In the genomic region with DNA sequence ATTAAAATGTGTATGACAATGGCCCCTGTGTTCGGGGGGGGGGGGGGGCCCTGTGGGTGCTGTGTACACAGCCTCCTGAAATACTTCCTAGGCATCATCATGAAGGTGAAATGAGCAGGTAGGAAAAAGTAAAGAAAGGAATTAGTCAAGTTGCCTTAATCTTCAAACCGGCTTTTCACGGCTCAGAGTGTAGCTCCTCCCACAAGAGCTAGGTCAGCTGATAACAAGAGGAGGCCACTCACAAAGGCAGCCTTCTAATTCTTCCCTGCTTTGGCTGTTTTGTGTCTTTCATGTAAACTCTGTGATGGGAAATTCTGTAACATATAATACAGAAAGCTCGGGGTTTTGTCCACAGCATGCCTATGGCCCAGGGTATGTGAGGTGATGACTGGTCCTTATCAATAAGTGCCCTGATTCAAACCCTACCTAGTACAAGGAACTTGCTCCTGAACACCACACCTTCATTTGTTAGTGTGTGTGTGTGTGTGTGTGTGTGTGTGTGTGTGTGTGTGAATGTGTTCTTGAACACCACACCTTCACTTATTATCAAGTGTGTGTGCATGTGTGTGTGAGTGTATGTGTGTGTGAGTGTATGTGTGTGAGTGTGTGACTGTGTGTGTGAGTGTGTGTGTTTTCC, we compare ENCODE assay signal across 17 mouse cellular contexts. TPM values are rescaled to one million over a fixed set of nuclear protein-coding genes. Genes with fewer than 3 reads are reported as not detected.
A peak's percentile ranks its signal among the peaks of the same experiment; 100 is the strongest.
DNase-seq lines count a peak whose midpoint lies in the region; ATAC-seq and TF ChIP-seq lines count a peak whose summit lies in the region.
"Had no signal": no experiment of that assay in that cellular context is flagged by ENCODE, and none has a peak within 500 bp of the region (broad histone marks: within the 10 kb centered on the region; RNA-seq: fewer than 3 reads in every experiment).

No protein-coding gene starts in this region.

- H3K27me3 ChIP-seq in kidney, embryonic 16.5 days (ENCODE audit: insufficient read depth, low read length), result no peaks in the 10 kb centered on the region
- no peaks in the 10 kb centered on the region for H3K27me3 ChIP-seq in splenic B cell, adult 2 months (ENCODE audit: control insufficient read depth, insufficient read depth, low read length, poor library complexity, severe bottlenecking)

- no peak overlapping the region for H3K4me2 ChIP-seq in kidney, embryonic 16.5 days (replicated peaks; ENCODE audit: low read depth, low read length)
- H3K4me2 ChIP-seq: hindbrain, embryonic 12.5 days; liver, embryonic 11.5 days had no signal

- 44% methylated on average over 4 of the region's 4 CpGs for WGBS in kidney, embryonic 16.5 days
- 62% methylated on average over 4 of the region's 4 CpGs for WGBS in bone marrow, adult 2 months

- no peak for DNase-seq in kidney, postnatal 4 days
- peak; percentile 71 for DNase-seq in A20 (ENCODE audit: low read depth, low spot score)
- DNase-seq in splenic B cell, adult 2 months (ENCODE audit: low read depth, low spot score), result peak; percentile 48
- no peak for DNase-seq in left cerebral cortex, adult 2 months (ENCODE audit: extremely low spot score in 1 of 2, low spot score in 2 of 2)
- DNase-seq in cerebellum, postnatal 14 days, result no peak
- DNase-seq: cerebellum, adult 9-10 months; gastrocnemius, postnatal 10 days; kidney, adult 2 months; kidney, postnatal 36 days; layer of hippocampus, postnatal 36 days; left cerebral cortex, postnatal 4 days; right cerebral cortex, postnatal 25 days; thymus, postnatal 14 days had no signal

- no peaks in the 10 kb centered on the region for H3K9me3 ChIP-seq in kidney, embryonic 16.5 days (ENCODE audit: low read length)
- H3K9me3 ChIP-seq: hindbrain, embryonic 12.5 days had no signal

- H3K27ac ChIP-seq in kidney, embryonic 16.5 days (ENCODE audit: low read length), result no peak overlapping the region
- H3K27ac ChIP-seq in bone marrow, adult 2 months (ENCODE audit: control insufficient read depth, insufficient read depth, low read depth, low read length, poor library complexity), result peak overlapping the region; percentile 27; the same call in 1 of the 2 replicates
- no peak overlapping the region for H3K27ac ChIP-seq in left cerebral cortex, adult 2 months
- H3K27ac ChIP-seq: hindbrain, embryonic 12.5 days had no signal

- TF ChIP-seq CTCF in bone marrow, adult 2 months (IDR thresholded peaks at IDR 0.05; ENCODE audit: control insufficient read depth, insufficient read depth, low read length), result no peak
- no peak for TF ChIP-seq CTCF in left cerebral cortex, adult 2 months (IDR thresholded peaks at IDR 0.05)

- intact Hi-C loops in left cerebral cortex, adult 2 months (cut with DNase I), result loop anchor here (5.0 kb wide), 1 partner anchor 68 kb away; no protein-coding TSS in a partner anchor

- H3K4me3 ChIP-seq in kidney, embryonic 16.5 days (ENCODE audit: low read length), result no peak overlapping the region
- H3K4me3 ChIP-seq in bone marrow, adult 2 months (replicated peaks; ENCODE audit: control insufficient read depth, low read depth, low read length), result no peak overlapping the region
- H3K4me3 ChIP-seq in left cerebral cortex, adult 2 months, result no peak overlapping the region
- H3K4me3 ChIP-seq: hindbrain, embryonic 12.5 days had no signal

- TF ChIP-seq POLR2A in bone marrow, adult 2 months (IDR thresholded peaks at IDR 0.05; ENCODE audit: borderline replicate concordance, control insufficient read depth, low read depth, low read length), result no peak

- no peaks in the 10 kb centered on the region for H3K36me3 ChIP-seq in kidney, embryonic 16.5 days (ENCODE audit: insufficient read depth, low read length)
- H3K36me3 ChIP-seq in splenic B cell, adult 2 months (ENCODE audit: control insufficient read depth, insufficient read depth, low read length, poor library complexity, severe bottlenecking), result peaks cover 7% of the 10 kb centered on the region
- H3K36me3 ChIP-seq: hindbrain, embryonic 12.5 days had no signal

- H3K9ac ChIP-seq in kidney, embryonic 16.5 days (replicated peaks; ENCODE audit: low read length), result no peak overlapping the region
- H3K9ac ChIP-seq: hindbrain, embryonic 12.5 days had no signal

- ATAC-seq in kidney, embryonic 16.5 days (ENCODE audit: low FRiP score, low TSS enrichment), result peak; percentile 43; the same call in 1 of the 2 replicates

- H3K4me1 ChIP-seq in kidney, embryonic 16.5 days (ENCODE audit: insufficient read depth, low read length), result no peaks in the 10 kb centered on the region
- H3K4me1 ChIP-seq in bone marrow, adult 2 months (ENCODE audit: control insufficient read depth, insufficient read depth, low read length), result peaks cover 2% of the 10 kb centered on the region
- H3K4me1 ChIP-seq: hindbrain, embryonic 12.5 days had no signal

RNA-seq across cellular contexts. Expression of a gene that starts 7.1 kb away (rescaled TPM):
- polyA plus RNA-seq in kidney, embryonic 16.5 days (2015; fragmentation: Nextera tagmentation; extraction: Ambion mirVana), result 0.48 and 0.50 TPM in 2 replicates
- polyA plus RNA-seq in bone marrow, adult 2 months (2011; ENCODE audit: insufficient read depth, insufficient read length, low replicate concordance, missing spikeins), result 1.8 and 4.7 TPM in 2 replicates
- total RNA-seq in left cerebral cortex, adult 2 months (2021), result 100 to 1,000 TPM; 311 to 322 TPM

Comparison
In these comparisons a context has a peak if more than half of its experiments do, and no peak if none do; other contexts are left out.
1. DNase-seq: peak in A20 (single experiment) and splenic B cell, adult 2 months (single experiment); none in kidney, postnatal 4 days (0 of 2), left cerebral cortex, adult 2 months (0 of 2) and cerebellum, postnatal 14 days (0 of 2).